Mouse (Mus musculus): Measurements from ENCODE around the gene Hsd17b13.

DNA sequence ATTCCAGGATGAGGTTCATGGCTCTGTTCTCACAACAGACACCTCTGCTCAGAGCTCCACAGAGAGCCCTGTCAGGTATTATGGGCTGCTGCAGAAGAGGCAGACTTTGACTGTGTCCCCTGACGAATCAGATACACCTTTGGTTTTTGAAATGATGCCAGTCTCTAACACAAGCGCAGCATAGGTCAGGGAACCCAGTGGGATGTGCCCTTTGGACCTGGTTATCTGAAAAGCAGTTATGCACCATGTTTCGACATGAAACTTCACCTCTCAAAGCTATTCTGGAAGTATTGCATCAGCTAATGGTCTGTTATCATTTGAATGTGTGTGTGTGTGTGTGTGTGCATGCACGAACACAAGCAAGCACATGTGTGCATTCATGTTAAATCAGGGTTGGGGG is at the start of gene Hsd17b13:
- no peak for TF ChIP-seq POLR2A (IDR thresholded peaks at IDR 0.05; ENCODE audit: low read depth, low read length)
- TF ChIP-seq CTCF (IDR thresholded peaks at IDR 0.05; ENCODE audit: extremely low read depth, insufficient read depth, insufficient read length, insufficient replicate concordance), result no peak
